Mouse (Mus musculus): ENCODE measurements around the gene Tbl1xr1. TPM values are rescaled to one million over a fixed set of nuclear protein-coding genes. Genes with fewer than 3 reads are reported as not detected.

Gene Tbl1xr1
- polyA plus RNA-seq, 1 experiment from 2014 or later: 21.4 TPM

GRCm38 (mm10) chr3:22162948-22163347, 86.5 kb downstream of the Tbl1xr1 start:
- H3K4me3 ChIP-seq (ENCODE audit: low read depth, low read length): no peak overlapping the region
- H3K27me3 ChIP-seq (ENCODE audit: control insufficient read depth, insufficient read depth, low read length): no peaks in the 10 kb centered on the region
- H3K4me1 ChIP-seq (ENCODE audit: control insufficient read depth, insufficient read depth, low read length): no peaks in the 10 kb centered on the region
- ATAC-seq (replicated peaks; ENCODE audit: insufficient number of reproducible peaks, low FRiP score, low TSS enrichment): no peak
- no peak overlapping the region for H3K27ac ChIP-seq (ENCODE audit: low read depth, low read length)
- 89% methylated on average over 3 of the region's 3 CpGs for WGBS (ENCODE audit: insufficient replicate concordance)
- H3K4me2 ChIP-seq: no peak overlapping the region
- H3K36me3 ChIP-seq (ENCODE audit: control insufficient read depth, insufficient read depth, low read length): no peaks in the 10 kb centered on the region
- peaks cover 2% of the 10 kb centered on the region; the same call in 1 of the 2 replicates for H3K9me3 ChIP-seq (replicated peaks; ENCODE audit: control insufficient read depth, low read length)
- H3K9ac ChIP-seq (ENCODE audit: low read depth, low read length): no peak overlapping the region

- H3K4me2 ChIP-seq: no peak overlapping the region
- no peaks in the 10 kb centered on the region for H3K27me3 ChIP-seq (ENCODE audit: control insufficient read depth, insufficient read depth, low read length)
- no peak for ATAC-seq (replicated peaks; ENCODE audit: insufficient number of reproducible peaks, low FRiP score, low TSS enrichment)
- WGBS (ENCODE audit: insufficient replicate concordance): 93% methylated on average over 2 of the region's 2 CpGs
- H3K36me3 ChIP-seq (ENCODE audit: control insufficient read depth, insufficient read depth, low read length): no peaks in the 10 kb centered on the region
- H3K4me1 ChIP-seq (ENCODE audit: control insufficient read depth, insufficient read depth, low read length): no peaks in the 10 kb centered on the region
- H3K27ac ChIP-seq (ENCODE audit: low read depth, low read length): no peak overlapping the region
- no peak overlapping the region for H3K9ac ChIP-seq (ENCODE audit: low read depth, low read length)
- no peak overlapping the region for H3K4me3 ChIP-seq (ENCODE audit: low read depth, low read length)
- peaks cover 1% of the 10 kb centered on the region; the same call in 1 of the 2 replicates for H3K9me3 ChIP-seq (replicated peaks; ENCODE audit: control insufficient read depth, low read length)
Measured at GRCm38 (mm10) chr3:22167856-22168255, 91.4 kb downstream of the Tbl1xr1 start.

- no peaks in the 10 kb centered on the region for H3K4me1 ChIP-seq (ENCODE audit: control insufficient read depth, insufficient read depth, low read length)
- H3K36me3 ChIP-seq (ENCODE audit: control insufficient read depth, insufficient read depth, low read length): no peaks in the 10 kb centered on the region
- H3K9ac ChIP-seq (ENCODE audit: low read depth, low read length): no peak overlapping the region
- ATAC-seq (replicated peaks; ENCODE audit: insufficient number of reproducible peaks, low FRiP score, low TSS enrichment): no peak
- no peak overlapping the region for H3K4me3 ChIP-seq (ENCODE audit: low read depth, low read length)
- H3K4me2 ChIP-seq: no peak overlapping the region
- H3K27ac ChIP-seq (ENCODE audit: low read depth, low read length): no peak overlapping the region
- no peaks in the 10 kb centered on the region for H3K9me3 ChIP-seq (replicated peaks; ENCODE audit: control insufficient read depth, low read length)
- H3K27me3 ChIP-seq (ENCODE audit: control insufficient read depth, insufficient read depth, low read length): no peaks in the 10 kb centered on the region
- whole genome bisulfite sequencing (ENCODE audit: insufficient replicate concordance): 85% methylated on average over 4 of the region's 4 CpGs
Measured at GRCm38 (mm10) chr3:22168432-22168831, 92.0 kb downstream of the Tbl1xr1 start.

- Histone ChIP-seq H3K9ac (ENCODE audit: low read depth, low read length) (no peak overlapping the region), H3K4me3 (ENCODE audit: low read depth, low read length) (no peak overlapping the region), H3K4me1 (ENCODE audit: control insufficient read depth, insufficient read depth, low read length) (no peaks in the 10 kb centered on the region), H3K4me2 (no peak overlapping the region), H3K9me3 (replicated peaks; ENCODE audit: control insufficient read depth, low read length) (no peaks in the 10 kb centered on the region), H3K27me3 (ENCODE audit: control insufficient read depth, insufficient read depth, low read length) (no peaks in the 10 kb centered on the region), H3K27ac (ENCODE audit: low read depth, low read length) (no peak overlapping the region), H3K36me3 (ENCODE audit: control insufficient read depth, insufficient read depth, low read length) (no peaks in the 10 kb centered on the region)
- WGBS (ENCODE audit: insufficient replicate concordance): 91% methylated on average over 8 of the region's 8 CpGs
- ATAC-seq (replicated peaks; ENCODE audit: insufficient number of reproducible peaks, low FRiP score, low TSS enrichment): no peak
Measured at GRCm38 (mm10) chr3:22171526-22171925, 95.1 kb downstream of the Tbl1xr1 start.

DNA sequence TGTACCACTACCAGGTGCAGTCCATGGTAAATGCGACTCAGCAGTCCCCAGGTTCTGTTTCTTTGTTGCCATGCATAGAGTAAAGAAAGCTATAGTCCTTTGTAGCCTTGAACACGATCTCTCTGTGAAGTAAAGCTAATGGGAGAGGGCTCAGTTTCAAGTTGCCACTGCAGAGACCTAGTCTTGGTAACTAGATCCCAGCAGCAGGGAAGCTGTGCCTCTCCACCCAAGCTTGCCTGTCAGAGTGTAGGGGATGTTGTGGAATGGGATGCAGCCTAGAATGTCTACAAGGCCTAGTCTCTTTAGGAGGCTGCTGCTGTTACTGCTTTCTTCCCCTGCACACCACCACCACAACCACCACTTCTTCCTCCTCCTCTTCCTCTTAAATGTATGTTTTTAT, 96.0 kb downstream of the Tbl1xr1 start:
- Histone ChIP-seq H3K9ac (ENCODE audit: low read depth, low read length) (no peak overlapping the region), H3K4me1 (ENCODE audit: control insufficient read depth, insufficient read depth, low read length) (no peaks in the 10 kb centered on the region), H3K9me3 (replicated peaks; ENCODE audit: control insufficient read depth, low read length) (no peaks in the 10 kb centered on the region), H3K4me2 (no peak overlapping the region), H3K27me3 (ENCODE audit: control insufficient read depth, insufficient read depth, low read length) (no peaks in the 10 kb centered on the region), H3K4me3 (ENCODE audit: low read depth, low read length) (no peak overlapping the region), H3K27ac (ENCODE audit: low read depth, low read length) (no peak overlapping the region), H3K36me3 (ENCODE audit: control insufficient read depth, insufficient read depth, low read length) (no peaks in the 10 kb centered on the region)
- whole genome bisulfite sequencing (ENCODE audit: insufficient replicate concordance): 74% methylated on average over 2 of the region's 2 CpGs
- no peak for ATAC-seq (replicated peaks; ENCODE audit: insufficient number of reproducible peaks, low FRiP score, low TSS enrichment)

DNA sequence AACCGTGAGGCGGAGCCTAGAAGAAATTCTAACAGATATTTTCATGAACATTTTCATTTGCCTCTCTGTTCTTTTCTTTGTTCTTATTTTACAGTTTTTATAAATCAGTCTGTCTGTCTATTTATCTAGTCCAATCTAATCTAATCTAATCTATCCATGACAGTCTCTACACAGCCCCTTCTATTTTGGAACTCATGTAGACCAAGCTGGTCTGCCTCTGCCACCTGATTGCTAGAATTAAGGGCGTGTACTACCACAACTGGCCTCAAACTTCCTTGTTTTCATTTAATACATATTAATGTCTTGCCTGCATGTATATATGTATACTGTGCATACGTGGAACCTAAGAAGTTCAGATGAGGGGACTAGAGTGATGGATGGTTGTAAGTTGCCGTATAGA, 96.7 kb downstream of the Tbl1xr1 start:
- H3K4me3 ChIP-seq (ENCODE audit: low read depth, low read length): no peak overlapping the region
- ATAC-seq (replicated peaks; ENCODE audit: insufficient number of reproducible peaks, low FRiP score, low TSS enrichment): no peak
- H3K9me3 ChIP-seq (replicated peaks; ENCODE audit: control insufficient read depth, low read length): no peaks in the 10 kb centered on the region
- H3K27me3 ChIP-seq (ENCODE audit: control insufficient read depth, insufficient read depth, low read length): no peaks in the 10 kb centered on the region
- no peaks in the 10 kb centered on the region for H3K36me3 ChIP-seq (ENCODE audit: control insufficient read depth, insufficient read depth, low read length)
- no peak overlapping the region for H3K27ac ChIP-seq (ENCODE audit: low read depth, low read length)
- H3K4me2 ChIP-seq: no peak overlapping the region
- no peaks in the 10 kb centered on the region for H3K4me1 ChIP-seq (ENCODE audit: control insufficient read depth, insufficient read depth, low read length)
- H3K9ac ChIP-seq (ENCODE audit: low read depth, low read length): no peak overlapping the region
- WGBS (ENCODE audit: insufficient replicate concordance): 92% methylated on average over 5 of the region's 5 CpGs

GRCm38 (mm10) chr3:22174232-22174631, 97.8 kb downstream of the Tbl1xr1 start:
- Histone ChIP-seq H3K36me3 (ENCODE audit: control insufficient read depth, insufficient read depth, low read length) (no peaks in the 10 kb centered on the region), H3K4me1 (ENCODE audit: control insufficient read depth, insufficient read depth, low read length) (no peaks in the 10 kb centered on the region), H3K4me2 (no peak overlapping the region), H3K4me3 (ENCODE audit: low read depth, low read length) (no peak overlapping the region), H3K9ac (ENCODE audit: low read depth, low read length) (no peak overlapping the region), H3K27me3 (ENCODE audit: control insufficient read depth, insufficient read depth, low read length) (no peaks in the 10 kb centered on the region), H3K27ac (ENCODE audit: low read depth, low read length) (no peak overlapping the region), H3K9me3 (replicated peaks; ENCODE audit: control insufficient read depth, low read length) (no peaks in the 10 kb centered on the region)
- WGBS (ENCODE audit: insufficient replicate concordance): 91% methylated on average over 4 of the region's 4 CpGs
- ATAC-seq (replicated peaks; ENCODE audit: insufficient number of reproducible peaks, low FRiP score, low TSS enrichment): no peak

DNA sequence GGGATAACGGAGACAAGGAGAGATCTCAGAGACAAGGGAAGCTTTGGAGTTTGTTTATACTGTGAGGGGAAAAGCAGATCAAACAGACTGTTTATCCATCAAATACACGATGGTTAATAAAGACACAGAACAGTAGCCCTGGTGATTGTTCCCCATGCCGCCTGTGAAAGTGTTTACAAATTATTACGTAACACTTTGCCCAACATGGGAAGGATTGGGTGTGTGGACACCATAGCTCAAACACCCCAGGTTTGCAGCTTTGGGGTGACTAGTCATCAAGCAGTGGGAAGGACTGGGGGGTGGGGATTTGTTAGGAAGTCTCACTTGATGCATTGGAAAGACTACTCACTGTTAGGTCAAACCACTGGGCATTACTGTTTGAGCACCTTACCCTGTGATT, 103.6 kb downstream of the Tbl1xr1 start:
- Histone ChIP-seq H3K9ac (ENCODE audit: low read depth, low read length) (no peak overlapping the region), H3K4me2 (no peak overlapping the region), H3K4me1 (ENCODE audit: control insufficient read depth, insufficient read depth, low read length) (no peaks in the 10 kb centered on the region), H3K4me3 (ENCODE audit: low read depth, low read length) (no peak overlapping the region), H3K27ac (ENCODE audit: low read depth, low read length) (no peak overlapping the region), H3K27me3 (ENCODE audit: control insufficient read depth, insufficient read depth, low read length) (no peaks in the 10 kb centered on the region), H3K36me3 (ENCODE audit: control insufficient read depth, insufficient read depth, low read length) (no peaks in the 10 kb centered on the region), H3K9me3 (replicated peaks; ENCODE audit: control insufficient read depth, low read length) (no peaks in the 10 kb centered on the region)
- no peak for ATAC-seq (replicated peaks; ENCODE audit: insufficient number of reproducible peaks, low FRiP score, low TSS enrichment)
- WGBS (ENCODE audit: insufficient replicate concordance): 70% methylated on average over 4 of the region's 4 CpGs

DNA sequence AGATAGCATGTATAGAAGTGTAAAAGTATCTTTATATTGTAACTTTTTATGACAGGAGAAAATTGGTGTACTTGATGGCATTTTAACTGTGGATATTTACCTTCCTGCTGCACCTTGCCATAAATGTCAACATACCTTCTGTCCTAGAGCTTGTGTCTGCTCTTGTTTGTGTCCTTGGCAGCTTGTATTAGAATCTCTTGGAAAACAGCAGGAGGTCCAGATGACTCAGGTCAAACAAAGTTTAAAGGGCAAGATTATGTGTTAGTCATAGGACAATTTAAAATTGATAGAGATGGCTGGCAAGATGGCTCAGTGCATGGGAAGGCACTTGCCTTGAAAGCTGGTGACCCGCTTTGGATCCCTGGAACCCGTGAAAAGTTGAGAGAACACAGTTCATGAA, 104.6 kb downstream of the Tbl1xr1 start:
- Histone ChIP-seq H3K9ac (ENCODE audit: low read depth, low read length) (no peak overlapping the region), H3K4me2 (no peak overlapping the region), H3K36me3 (ENCODE audit: control insufficient read depth, insufficient read depth, low read length) (no peaks in the 10 kb centered on the region), H3K27me3 (ENCODE audit: control insufficient read depth, insufficient read depth, low read length) (no peaks in the 10 kb centered on the region), H3K4me1 (ENCODE audit: control insufficient read depth, insufficient read depth, low read length) (no peaks in the 10 kb centered on the region), H3K4me3 (ENCODE audit: low read depth, low read length) (no peak overlapping the region), H3K9me3 (replicated peaks; ENCODE audit: control insufficient read depth, low read length) (no peaks in the 10 kb centered on the region), H3K27ac (ENCODE audit: low read depth, low read length) (no peak overlapping the region)
- ATAC-seq (replicated peaks; ENCODE audit: insufficient number of reproducible peaks, low FRiP score, low TSS enrichment): no peak
- 91% methylated on average over 2 of the region's 2 CpGs for WGBS (ENCODE audit: insufficient replicate concordance)

All from heart, embryonic 11.5 days (tissue).